Mouse (Mus musculus): ENCODE results near the gene Mrpl52.

GRCm38 (mm10) chr14:54396685-54397084 is 30.0 kb upstream of the Mrpl52 start:
- TF ChIP-seq CTCF (IDR thresholded peaks at IDR 0.05; ENCODE audit: low read depth, low read length) (no peak), POLR2A (IDR thresholded peaks at IDR 0.05; ENCODE audit: borderline replicate concordance, low read depth, low read length) (no peak)
